Mouse (Mus musculus) embryo, embryonic 11.5 days (tissue): ENCODE data around the gene Nxph4.

Experiments used
- DNase-seq: peaks from one replicate; pipeline ENCODE4 v3.0.0-alpha.2; 2012; ENCODE audit warnings: low read depth, low spot score

Gene Nxph4

DNA sequence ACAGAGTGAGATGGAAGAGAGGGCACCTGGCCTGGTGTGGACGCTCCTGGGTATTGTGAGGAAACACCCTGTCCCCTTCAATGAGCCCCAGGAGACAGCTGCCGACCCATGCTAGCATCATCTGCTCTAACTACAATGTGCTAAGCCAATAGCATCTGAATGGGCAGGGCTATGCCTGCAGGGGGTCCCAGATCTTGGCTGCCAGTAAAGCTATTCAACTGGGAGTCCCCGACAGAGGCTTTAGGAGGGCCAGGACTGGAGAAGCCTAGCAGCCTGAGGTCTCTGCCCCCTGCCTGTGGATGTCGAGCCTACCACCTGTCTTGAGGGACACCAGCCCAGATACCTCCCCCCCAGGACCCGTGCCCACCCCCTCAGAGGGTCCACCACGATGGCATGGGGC lies 8.4 kb upstream of the Nxph4 start:
- DNase-seq = no peak

DNA sequence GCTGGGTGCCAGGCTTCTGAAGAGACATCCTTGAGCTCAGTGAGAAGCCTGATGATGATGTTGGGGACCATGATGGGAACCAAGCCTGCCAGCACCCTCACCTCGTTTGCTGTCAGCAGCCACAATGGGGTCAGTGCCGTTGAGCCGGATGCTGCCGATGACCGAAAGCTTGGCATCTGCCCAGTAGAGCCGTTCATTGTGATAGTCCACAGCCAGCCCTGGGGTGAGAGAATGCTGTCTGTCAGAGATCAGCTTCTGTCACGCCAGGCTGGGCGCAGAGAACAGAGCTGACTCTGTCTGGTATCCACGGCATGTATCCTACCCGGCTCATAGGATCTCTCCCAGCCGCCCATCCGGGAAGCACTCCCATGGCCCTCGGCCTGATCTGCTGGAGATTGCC lies 7.7 kb upstream of the Nxph4 start:
- DNase-seq = no peak

DNA sequence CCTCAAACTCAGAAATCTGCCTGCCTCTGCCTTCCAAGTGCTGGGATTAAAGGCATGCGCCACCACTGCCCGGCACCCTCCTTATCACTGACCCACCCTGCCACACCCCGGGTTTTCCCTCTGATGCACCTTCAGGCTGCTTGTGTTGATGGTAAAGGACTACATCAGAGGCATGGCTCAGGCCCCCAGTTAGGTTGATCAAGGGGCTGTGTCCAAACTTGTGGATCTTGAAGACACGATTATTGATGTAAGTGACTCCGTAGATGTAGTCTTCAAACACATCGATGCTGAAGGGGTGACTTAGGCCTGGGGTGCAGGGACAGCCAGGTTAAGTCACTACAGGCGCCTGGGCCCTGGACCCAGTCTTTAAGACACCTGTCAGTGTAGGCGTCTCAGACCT lies 7.2 kb upstream of the Nxph4 start:
- DNase-seq = no peak

DNA sequence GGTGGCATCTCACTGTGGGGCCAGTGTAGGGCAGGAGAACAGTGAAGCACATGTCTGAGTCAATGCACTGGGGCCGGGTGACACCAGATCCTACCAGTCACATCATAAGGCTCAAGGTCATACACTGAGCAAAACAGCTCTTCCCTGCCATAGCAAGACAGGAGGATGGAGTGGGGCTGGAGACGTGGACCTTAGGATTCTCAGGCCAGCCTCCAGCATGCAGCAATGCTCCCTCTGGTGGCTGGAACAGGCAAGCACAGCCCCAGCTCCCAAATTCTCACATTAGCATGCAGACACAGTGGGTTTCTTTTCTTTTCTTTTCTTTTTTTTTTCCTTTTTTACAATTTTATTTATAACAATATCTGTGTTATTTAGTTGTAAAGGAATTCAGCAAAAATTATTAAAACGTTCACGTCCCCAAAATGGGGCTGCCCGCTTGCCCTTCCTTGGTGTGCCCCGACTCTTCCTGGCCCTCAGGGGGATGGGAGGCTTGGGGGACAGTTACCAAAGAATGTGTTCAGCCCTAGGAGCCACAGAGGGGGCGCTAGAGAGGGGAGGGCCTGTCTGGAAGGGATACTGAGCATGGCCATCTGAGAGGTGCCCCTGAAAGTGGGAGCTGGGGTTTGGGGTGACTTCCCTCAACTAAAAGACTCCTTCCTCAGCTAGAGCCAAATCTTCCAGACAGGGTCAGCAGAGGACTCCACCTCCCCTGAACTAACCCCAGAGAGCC lies 3.7 kb upstream of the Nxph4 start:
- DNase-seq = peak; percentile 66

DNA sequence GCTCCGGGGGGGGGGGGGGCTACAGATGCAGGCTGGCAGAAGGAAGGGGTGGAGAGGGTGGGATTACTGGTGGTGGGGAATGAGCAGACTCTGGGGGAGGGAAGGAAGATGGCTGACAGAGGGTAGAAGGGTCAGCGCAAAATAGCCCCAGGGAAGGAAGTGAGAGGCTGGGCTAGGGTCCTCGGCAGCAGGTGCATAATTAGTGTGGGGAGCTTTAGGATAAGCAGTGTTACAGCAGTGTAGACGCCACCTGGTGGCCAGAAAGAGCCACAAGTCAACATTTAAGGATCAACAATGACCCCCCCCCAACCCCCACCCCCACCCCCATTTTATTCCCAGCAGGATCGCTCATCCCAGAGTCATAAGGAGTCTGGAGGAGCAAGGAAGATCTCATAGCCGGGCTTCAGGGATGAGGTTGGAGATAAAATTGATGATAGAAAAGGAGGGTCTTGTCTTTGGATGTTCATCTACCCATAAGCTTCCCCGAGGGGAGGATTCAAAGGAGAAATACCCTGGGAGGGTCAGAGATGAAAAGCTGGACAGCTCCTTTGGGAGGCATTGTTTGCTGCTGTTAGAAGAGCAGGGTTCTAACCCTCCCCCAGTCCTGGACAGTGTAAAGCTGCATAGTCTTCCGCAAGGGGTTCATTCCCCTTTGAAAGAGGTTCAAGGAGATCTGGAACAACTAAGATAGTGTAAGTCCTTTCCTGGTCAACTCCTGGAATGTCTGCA lies 2.4 kb upstream of the Nxph4 start:
- no peak for DNase-seq

DNA sequence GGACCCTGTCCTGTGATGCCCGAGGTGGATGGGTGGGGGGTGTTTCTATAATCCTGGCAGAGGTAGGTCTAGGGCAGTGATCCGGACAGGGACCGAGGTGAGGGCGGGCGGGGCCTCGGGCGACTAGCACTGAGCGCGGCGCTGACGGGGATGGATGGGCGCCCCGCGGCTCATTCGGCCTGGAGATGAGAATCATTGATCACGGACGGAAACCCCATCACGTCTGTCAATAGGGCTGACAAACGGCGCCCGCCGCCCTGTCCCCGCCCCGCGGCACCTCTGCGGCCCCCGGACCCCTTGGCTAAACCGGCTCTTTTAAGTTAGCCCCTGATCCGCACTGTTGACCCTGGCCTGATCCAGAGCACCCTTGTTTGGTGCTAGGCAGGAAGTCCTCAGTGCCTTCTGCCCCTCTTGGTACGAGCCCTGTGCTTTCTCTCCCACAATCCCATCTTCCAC lies 598 bp upstream of the Nxph4 start:
- no peak for DNase-seq

DNA sequence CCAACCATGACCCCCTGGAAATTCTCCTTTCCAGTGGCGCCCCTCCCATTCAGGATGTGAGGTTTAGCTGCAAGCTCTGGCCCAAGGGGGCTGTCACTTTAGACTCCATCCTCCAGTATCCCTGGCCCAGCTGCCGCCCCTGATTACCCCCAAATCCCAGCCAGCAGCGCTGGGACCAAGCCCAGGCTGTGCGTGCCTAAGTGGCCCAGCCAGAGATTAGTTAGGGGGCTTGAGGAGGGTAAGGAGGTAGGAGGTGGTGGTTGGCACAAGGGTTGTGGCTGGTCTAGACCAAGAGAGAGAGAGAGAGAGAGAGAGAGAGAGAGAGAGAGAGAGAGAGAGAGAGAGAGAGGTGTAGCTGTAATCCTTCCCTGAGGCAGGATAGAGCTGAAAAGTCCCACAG lies 2.8 kb downstream of the Nxph4 start:
- DNase-seq = no peak

DNA sequence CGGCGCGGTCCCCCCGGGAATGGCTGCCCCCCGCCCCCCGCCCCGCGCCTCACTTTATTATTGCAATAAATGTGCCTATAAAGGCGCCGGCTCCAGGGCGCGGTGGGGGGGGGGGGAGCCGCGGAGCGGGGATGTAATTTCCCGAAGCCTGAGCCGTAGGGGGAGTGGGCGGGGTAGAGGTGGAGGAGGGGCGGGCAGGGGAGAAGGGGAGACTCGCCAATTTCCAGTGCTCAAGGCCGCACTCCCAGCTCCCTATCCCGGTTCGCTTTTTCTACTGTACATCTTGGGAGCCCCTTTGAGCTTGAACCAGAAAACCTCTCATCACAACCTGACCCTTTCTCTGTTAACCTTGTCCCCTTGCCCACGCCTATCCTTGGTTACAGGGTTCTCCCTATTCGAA lies 3.4 kb downstream of the Nxph4 start:
- no peak for DNase-seq

DNA sequence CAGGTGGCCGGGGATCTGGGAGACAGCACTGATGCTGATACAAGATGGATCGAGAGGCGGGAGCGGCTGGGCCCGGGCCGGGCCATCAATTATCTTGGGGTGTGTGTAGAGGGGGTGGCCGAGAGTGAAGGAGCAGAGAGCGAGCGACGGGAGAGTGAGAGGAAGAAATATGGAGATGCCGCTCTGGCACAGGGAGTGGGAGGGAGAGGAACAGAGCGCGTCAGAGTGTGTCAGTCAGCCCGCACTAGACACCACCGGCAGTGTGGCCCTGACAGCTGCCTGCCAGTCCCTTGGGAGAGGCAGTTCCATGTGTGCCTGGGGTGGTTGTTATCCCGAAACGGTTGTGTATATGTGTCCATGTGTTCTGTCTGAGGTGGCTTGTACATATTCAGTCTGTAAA lies 6.9 kb downstream of the Nxph4 start:
- DNase-seq = no peak

DNA sequence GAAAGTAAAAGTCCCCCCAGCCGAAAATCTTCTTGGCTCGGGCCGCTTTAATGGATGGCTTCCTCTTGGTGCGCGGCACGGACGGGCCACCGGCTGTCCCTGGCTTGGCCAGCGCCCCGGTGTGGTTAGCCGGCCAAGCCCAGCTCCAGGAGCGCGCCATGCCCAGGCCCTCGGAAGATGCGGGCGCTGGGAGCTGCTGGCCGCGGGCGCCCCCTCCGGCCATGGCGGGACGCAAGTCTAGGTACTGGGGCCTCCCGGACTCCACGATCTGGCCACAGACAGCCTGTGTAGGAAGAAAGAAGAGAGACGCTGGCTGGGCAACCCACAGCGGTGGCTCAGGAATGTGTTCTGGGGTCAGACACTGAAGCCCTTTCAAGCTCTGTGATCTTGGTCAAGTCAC lies 7.7 kb downstream of the Nxph4 start:
- no peak for DNase-seq

DNA sequence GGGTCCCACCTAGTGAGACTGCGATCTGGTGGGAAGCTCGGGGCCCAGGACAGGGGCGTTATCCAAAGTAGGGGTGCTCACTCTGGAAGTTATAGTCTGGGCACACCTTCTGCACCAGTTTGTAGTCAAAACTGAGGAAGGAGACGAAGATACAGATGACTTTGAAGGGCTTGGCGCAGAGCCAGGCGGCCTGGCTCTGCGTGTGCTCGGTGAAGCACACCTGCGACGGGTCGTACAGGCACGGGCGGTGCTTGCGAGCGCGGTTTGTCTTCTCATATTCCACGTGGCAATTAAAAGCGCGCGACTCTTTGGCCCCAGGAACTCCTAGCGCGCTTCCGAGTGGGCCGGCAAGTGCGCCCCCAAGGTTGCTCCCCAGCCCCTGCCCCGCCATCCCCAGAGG lies 8.3 kb downstream of the Nxph4 start:
- DNase-seq = no peak

DNA sequence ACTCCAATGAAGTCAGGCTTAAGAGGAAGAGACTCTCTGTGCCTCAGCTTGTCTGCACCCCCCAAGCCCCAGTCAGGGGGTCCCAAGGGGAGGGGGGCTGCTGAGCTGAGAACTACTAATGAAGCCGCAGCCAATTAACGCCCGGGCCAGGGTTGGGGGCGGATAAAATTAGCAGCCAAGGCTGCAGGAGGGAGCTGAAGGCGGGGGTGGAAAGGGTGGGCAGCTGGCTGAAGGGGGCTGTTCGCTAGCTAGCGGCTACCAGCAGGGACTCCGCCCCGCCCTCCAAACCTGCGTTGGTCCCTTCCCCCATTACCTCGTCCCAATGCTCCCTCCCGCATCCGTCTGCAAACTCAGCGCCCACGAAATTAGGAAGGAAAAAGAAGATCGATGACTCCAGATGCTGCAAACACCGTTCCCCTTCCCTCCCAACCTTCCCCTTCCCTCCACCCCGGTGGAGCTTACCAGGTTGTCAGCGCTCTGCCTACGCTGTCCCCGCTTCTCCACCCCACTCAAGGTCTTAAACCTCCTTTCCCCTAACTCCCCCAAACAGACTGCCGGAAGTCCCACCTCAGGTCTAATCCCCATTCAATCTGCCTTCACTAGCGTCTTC lies 9.6 kb downstream of the Nxph4 start:
- DNase-seq = no peak

DNA sequence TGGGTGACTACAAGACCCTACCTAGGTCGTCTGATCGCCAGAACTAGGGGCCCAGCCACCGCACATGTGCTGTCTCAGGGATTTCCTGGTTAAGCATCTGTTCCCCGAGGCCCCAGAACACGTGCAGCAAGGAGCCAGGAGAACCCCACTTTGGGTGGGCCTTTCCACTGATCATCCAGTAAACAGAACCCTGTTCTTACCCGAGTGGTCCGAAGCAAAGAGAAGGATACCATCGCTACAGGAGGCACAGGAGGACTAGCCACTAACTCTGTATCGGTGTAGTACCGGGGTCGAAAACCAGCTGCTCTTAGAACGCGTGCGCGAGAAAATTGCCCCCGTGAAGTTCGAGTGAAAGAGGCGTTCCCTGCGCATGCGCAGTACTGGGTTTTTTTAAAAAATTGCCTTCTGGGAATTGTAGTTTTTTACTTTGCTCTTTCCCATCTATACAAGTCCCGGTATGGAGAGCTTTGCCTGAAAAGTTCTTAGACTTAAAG lies 12.2 kb downstream of the Nxph4 start, which contains the start of gene Shmt2:
TSS of gene Shmt2 (minus strand) at position 357 of the 494 bp plus-strand sequence.
- DNase-seq = peak; percentile 93

DNA sequence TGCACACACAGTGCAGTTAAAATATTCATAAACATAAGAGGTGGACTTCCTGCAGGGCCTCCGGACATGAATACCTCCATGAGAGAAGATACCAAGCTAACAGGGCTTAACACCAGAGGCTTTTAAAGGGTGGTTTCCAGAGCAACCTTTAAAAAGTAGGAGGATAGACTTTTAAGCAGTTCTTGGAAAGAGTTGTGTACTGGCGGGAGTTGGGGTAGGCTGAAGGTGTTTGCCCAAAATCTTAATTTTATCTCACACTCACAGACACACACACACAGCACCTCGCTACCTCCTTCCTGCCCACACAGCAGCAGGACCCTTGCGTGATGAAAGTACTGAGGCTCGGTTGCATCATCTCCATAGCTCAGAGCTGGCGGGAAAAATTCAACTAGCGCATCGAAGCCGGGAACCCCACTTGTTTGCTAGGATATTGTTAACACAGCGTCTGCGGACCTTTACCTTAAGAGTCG lies 12.7 kb downstream of the Nxph4 start:
- DNase-seq = no peak

DNA sequence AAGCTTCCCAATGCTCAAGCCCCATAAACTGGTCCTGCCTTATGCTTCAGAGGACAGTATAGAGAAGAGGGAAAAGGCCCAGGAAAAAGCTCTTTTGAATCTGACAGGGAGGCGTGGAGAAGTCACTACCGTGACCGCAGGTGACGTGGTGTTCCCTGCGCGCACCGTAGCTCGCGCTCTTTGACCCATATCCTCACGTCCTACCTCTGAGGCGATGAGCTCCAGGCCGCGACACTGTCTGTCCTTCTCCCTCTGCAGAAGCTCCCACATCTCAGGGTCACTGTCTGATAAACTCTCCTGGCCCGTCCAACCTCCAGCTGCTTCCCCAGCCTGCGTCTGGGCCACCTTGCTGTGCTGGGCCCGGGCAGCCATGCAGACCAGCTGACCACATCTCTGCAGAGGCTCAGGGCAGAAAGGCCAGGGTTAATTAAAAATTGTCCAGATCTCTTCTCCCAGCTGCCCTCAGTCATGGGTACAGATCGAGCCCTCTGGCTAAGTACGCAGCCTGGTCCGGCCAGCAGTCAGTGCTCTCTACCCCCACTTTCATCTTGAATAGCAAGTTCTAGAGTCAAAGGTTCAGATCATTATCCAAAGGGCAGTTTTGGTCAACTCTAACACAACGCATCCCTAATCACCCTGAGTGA lies 13.5 kb downstream of the Nxph4 start:
- DNase-seq = no peak

DNA sequence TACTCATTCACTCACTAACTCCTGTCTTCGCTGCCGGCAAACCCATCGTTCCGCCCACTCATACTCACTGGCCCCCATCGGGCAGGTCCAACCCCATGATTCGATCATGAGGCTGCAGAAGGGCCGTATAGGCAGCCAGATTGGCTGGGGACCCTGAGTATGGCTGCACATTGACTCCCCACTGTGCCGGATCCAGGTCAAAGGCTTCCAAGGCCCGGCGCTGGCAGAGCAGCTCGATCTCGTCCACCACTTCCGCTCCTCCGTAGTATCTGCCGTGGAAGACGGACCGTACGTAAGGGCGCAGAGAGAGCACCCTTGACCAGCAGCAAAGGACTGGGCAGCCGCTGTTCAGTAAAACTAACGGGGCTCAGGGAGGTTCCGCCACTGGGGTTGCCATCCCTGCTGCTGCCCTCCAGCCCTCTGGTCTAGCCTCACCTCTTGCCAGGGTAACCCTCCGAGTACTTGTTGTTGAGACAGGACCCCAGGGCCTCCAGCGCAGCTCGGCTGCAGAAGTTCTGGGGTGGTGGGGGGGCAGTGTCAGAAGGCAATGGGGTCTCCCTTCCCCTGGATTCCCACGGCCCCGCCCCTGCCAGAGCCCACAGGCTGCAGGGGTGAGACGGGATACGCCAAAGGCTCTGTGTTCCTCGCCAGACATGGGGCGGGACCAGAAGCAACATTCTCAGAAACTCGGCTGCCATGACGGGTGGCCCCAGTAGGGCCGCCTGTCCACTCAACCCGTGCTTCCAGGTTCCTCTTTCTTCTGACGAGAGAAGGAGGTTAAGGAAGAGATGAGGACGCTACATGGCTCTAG lies 14.3 kb downstream of the Nxph4 start:
- DNase-seq = no peak

DNA sequence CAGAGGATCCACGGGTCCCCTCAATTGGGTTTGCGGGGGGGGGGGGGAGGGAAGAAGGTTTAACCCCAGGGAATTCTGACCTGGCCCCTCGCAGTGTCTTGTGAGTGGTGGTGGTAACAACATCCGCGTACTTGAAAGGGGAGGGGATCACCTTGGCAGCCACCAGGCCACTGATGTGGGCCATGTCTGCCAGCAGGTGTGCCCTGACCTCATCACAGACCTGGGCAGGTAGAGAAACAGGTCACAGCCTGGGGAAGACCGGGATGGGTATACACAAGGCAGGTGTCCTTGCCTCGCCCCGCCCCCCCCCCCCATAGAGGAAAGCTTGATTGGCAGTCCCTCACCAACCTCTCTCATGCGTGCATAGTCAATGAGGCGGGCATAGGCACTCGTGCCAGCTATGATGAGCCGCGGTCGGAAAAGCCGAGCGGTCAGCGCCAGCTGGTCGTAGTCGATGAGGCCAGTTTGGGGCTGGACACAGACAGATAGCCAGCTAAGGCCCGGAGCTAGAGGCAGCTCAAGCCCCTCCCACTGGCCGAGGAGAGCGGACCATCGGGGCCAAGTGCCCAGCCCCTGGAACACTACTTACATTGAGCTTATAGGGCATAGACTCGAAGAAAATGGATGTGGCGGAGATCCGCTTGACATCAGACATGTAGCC lies 15.2 kb downstream of the Nxph4 start:
- DNase-seq = no peak

DNA sequence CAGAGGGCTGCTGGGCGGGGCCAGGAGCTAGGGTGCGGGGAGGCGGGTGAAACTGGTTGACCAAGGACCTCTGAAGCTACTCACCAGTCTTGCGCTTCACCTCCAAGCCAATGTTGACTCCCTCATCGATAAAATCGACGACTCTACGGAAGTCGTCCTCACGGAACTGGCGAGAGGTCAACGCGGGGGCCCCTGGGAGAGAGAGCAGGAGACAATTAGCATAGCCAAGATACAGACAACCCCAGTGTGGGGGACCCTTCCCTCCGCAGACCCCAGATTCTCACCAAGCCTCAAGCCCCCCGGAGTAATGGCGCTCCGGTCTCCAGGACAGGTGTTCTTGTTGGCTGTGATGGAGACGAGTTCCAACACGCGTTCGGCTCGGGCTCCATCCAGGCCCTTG lies 16.4 kb downstream of the Nxph4 start:
- DNase-seq = no peak

DNA sequence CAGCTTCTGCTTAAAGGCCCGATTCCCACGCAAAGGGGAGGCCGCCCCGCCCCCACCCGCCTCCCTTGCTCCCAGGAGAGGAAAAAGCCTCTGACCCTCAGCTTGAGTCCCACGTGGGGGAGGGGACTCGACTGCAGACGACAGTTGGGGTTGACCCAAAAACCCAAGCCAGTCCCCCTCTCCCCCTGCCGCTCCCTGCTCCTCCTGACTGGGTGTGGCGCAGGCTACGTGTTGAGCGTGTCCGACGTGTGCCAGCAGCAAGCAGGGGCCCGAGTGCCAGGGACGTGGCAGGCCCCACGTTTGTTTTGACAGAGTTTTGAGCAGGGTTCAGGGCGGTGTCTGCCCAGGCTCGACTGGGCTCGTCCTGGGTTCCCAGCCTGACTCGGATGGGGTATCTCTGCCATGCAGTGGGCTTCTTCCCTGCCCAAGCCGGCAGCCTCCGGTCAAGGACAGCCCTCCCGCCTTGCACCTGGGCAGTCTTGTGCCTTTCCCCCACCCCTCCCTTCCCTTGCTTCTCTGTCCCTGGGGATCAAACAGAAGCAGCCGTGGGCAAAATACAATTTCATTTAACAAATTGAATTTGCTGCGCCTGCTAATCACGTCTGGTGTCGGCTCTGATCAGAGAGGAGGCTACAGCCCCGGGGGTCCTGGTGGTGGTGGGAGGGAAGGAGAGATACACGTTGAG lies 17.6 kb downstream of the Nxph4 start:
- DNase-seq = no peak

DNA sequence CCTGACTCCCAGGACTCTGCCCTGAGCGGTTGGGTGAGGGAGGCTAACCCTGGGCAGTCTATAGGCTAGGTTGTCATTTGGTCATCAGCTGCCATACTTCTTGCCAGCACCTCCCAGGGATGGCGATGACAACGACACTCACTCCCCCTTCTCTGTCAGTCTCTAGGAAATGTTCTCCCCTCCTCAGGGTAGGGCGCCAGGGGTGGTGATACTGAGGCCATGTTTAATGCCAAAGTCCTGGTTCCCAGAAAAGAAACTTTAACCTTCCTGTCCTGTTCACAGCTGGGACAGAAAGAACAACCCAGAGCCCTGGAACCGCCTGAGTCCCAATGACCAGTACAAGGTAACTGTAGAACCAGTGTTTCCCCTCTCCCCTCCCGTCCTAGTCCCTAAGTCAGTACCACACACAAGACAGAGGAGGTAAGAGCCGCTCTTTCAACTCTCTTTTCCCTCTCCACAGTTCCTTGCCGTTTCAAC lies 18.3 kb downstream of the Nxph4 start:
- DNase-seq = no peak
